Mouse (Mus musculus): ENCODE results near the gene Plxnb2.

Gene Plxnb2

GRCm38 (mm10) chr15:89180571-89181229 lies at the start of gene Plxnb2:
Gene Plxnb2 (minus strand): TSS chr15:89180788.
- DNase-seq: peak; percentile 86 to 92

GRCm38 (mm10) chr15:89215611-89216233 lies 35.1 kb upstream of the Plxnb2 start:
- DNase-seq: no peak

- no peak for DNase-seq
These were observed 34.4 kb upstream of the Plxnb2 start for GRCm38 (mm10) chr15:89214953-89215352.

- DNase-seq: no peak
These were observed 32.9 kb upstream of the Plxnb2 start for GRCm38 (mm10) chr15:89213517-89213916.

GRCm38 (mm10) chr15:89212495-89212894 lies 31.9 kb upstream of the Plxnb2 start:
- DNase-seq: no peak

GRCm38 (mm10) chr15:89211716-89212461 lies 31.3 kb upstream of the Plxnb2 start:
- no peak for DNase-seq

- DNase-seq: peak; percentile 83 to 90
These were observed 30.5 kb upstream of the Plxnb2 start, which contains the start of gene Ppp6r2 for GRCm38 (mm10) chr15:89210915-89211715. Gene Ppp6r2 (plus strand): TSS chr15:89211553.

GRCm38 (mm10) chr15:89209886-89210761 lies 29.5 kb upstream of the Plxnb2 start:
- peak; percentile 86 to 93 for DNase-seq

- DNase-seq: no peak
These were observed 26.9 kb upstream of the Plxnb2 start for GRCm38 (mm10) chr15:89207457-89207856.

- no peak for DNase-seq
These were observed 16.5 kb upstream of the Plxnb2 start for GRCm38 (mm10) chr15:89197056-89197455.

- DNase-seq: peak; percentile 98
These were observed 15.7 kb upstream of the Plxnb2 start, which contains the start of gene Dennd6b for GRCm38 (mm10) chr15:89196313-89196706. Gene Dennd6b (minus strand): TSS chr15:89196496.

GRCm38 (mm10) chr15:89195690-89196312 lies 15.2 kb upstream of the Plxnb2 start:
- peak; percentile 93 to 94 for DNase-seq

GRCm38 (mm10) chr15:89195261-89195681 lies 14.7 kb upstream of the Plxnb2 start:
- peak in 1 of 2 experiments; percentile 47 for DNase-seq

GRCm38 (mm10) chr15:89184937-89185227 lies 4.3 kb upstream of the Plxnb2 start:
- DNase-seq: no peak

- DNase-seq: no peak
These were observed 3.8 kb upstream of the Plxnb2 start for GRCm38 (mm10) chr15:89184141-89184936.

GRCm38 (mm10) chr15:89182842-89183241 lies 2.3 kb upstream of the Plxnb2 start:
- no peak for DNase-seq

- DNase-seq: peak; percentile 62 to 74
These were observed 1.7 kb upstream of the Plxnb2 start for GRCm38 (mm10) chr15:89182328-89182741.

- no peak for DNase-seq
These were observed 1.1 kb upstream of the Plxnb2 start for GRCm38 (mm10) chr15:89181561-89182270.

GRCm38 (mm10) chr15:89180081-89180541 lies 477 bp downstream of the Plxnb2 start:
- peak in 1 of 2 experiments; percentile 54 for DNase-seq

- no peak for DNase-seq
These were observed 991 bp downstream of the Plxnb2 start for GRCm38 (mm10) chr15:89179630-89179964.

All from lung, postnatal 4 days (tissue).